Mouse (Mus musculus) frontal cortex, postnatal 14 days (tissue): ENCODE results near the gene Foxp4.

Source experiments
- DNase-seq, 2 experiments: peaks; one replicate each; pipeline ENCODE4 v3.0.0; 2022; ENCODE audit warnings: low spot score in 2 of 2

Foxp4 gene

GRCm38 (mm10) chr17:47924383-47925339 is at the start of gene Foxp4:
Foxp4 (minus strand) TSS chr17:47924645.
- peak; percentile 42 to 62 for DNase-seq

DNA sequence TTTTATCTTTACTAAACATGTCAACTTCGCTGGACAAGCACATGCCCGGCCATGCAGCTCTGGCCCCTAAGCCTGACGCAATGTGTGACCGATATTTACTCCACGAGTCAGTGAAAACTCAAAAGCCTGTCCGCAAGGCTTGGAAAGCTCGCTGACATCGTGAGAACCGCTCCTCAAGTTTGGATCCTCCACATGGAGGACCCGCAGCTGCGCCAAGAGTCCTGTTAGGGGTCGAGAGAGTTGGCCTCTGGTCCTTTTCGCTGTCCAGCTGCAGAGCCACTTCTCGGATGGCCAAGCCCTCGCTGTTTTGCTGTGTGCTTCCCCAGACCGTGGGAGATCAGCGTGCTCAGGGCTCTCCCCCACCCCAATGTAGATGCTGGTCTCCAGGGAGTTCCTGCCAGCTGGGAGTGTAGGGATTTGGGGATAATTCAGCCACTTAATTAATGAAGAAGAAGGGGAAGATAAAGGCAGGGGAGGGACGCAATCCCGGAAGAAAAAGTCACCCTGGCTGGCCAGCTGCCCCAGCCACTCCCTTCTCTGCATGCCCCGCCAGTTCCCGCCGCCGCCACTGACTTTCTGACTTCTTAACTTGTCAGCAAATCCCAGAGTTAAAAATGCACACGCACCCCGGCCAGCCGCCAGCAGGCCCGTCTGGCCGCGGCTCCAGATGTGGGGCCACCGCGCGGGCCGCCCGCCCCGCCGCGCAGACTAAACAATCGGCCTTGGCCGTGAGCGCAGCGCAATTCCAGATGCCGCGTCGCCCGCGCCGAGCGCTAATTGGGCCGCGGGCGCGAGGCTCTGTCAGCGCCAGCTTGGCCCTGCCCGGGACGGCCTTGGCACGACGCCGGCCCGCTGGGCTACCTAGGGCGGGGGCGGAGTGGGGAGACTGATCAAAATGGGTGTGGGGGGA is 49.4 kb upstream of the Foxp4 start:
- DNase-seq, result no peak

GRCm38 (mm10) chr17:47965885-47966505 is 41.5 kb upstream of the Foxp4 start:
- no peak for DNase-seq

- DNase-seq, result no peak
Measured at GRCm38 (mm10) chr17:47958046-47958790, 33.8 kb upstream of the Foxp4 start.

GRCm38 (mm10) chr17:47956486-47956885 is 32.0 kb upstream of the Foxp4 start:
- DNase-seq, result no peak

DNA sequence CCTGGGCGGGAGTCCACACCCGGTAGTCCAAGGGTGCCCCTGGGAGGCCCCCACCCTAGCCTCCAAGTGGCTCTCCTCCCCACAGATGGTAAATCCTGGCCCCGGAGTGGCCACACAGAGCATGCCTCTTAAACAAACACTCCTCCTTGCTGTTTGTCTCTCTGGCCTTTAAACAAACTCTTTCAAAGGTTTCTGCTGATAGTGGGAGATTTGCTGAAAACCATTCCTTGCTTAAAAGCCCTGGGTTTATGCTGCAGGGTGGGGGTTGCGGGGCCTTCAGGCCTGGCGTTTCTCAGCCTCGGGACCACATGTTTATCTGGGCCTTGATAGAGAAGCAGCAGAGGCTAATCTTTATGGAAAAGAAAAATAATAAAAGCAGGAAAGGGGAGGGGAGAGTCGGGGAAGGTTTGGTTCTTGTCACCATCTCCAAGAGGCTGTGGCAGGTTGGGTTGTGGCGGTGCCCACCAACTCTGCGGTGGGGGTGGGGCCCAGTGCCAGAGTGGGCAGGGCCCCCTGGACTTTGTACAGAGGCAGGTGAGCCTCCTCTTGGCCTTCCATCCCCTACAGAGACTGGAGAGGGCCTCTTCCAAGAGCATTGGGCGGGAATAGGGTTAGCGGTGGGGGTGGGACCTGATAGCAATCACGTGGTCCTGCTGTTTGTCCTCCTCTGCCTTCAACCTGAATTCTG is 30.8 kb upstream of the Foxp4 start:
- DNase-seq, result no peak

GRCm38 (mm10) chr17:47953231-47953630 is 28.8 kb upstream of the Foxp4 start:
- no peak for DNase-seq

GRCm38 (mm10) chr17:47952368-47953081 is 28.1 kb upstream of the Foxp4 start:
- DNase-seq, result peak in 1 of 2 experiments; percentile 8

GRCm38 (mm10) chr17:47951452-47951851 is 27.0 kb upstream of the Foxp4 start:
- no peak for DNase-seq

- no peak for DNase-seq
Measured at GRCm38 (mm10) chr17:47950831-47951230, 26.4 kb upstream of the Foxp4 start.

GRCm38 (mm10) chr17:47949441-47949840 is 25.0 kb upstream of the Foxp4 start:
- no peak for DNase-seq

DNA sequence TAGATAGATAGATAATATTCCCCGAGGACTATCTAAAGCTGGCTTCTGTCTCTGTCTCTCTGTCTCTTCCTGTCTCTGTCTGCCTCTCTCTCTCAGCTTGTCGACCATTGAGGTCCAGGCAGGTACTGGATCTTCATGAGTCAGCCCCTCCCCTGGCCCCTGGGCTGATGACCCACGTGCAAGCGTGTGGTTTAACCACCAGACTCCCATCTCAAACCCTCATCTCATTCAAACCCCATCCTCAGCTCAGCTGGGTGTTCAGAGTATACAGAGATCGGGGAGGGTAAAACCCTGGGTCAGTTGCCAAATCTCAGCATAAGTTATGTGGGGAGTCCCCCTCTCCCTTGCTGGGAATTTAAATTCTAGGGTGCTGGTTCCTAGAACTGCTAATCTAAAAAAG is 24.3 kb upstream of the Foxp4 start:
- DNase-seq, result no peak

DNA sequence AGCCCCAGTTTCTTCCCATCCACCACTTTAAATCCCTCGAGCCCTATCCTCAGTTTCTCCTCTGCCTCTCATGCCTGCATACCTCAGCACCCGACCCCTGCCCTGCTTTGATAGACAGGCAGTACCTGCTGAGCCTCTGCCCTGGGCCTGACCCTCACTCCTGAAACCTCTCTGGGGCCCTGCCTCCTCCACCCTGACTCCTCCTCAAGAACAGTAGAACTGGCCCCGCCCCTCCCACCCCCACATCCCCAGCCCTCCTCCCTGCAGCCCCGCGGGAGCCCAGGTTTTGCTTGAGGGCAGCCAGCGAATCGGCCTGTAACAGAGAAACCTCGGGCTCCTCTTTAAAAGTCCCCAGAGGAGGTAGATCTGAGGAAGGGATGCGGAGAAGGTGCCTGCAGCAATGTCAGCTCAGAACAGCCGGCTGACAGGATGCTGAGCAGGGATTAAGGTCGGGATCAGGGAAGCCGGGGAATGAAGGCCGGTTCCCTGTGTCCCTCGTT is 22.5 kb upstream of the Foxp4 start:
- no peak for DNase-seq

DNA sequence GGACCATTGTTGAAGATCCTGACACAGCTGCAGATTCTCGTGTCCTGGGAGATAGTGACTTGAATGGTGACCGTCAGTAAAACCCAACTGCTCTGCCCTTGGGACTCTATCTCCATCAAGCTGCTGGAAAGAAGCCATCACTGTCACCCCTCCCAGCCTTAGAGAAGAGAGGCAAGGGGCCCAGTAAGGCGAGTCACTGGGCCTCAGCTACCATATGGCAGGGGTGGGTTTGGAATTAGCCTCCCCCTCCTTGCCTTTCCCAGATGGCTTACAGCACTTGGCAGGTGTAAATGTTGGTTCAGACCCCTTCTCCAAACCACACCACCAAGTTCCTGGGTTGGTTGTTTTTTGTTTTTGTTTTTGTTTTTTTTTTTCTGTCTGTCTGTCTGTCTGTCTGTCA is 21.7 kb upstream of the Foxp4 start:
- DNase-seq, result no peak

- no peak for DNase-seq
Measured at GRCm38 (mm10) chr17:47943103-47943870, 18.8 kb upstream of the Foxp4 start.

DNA sequence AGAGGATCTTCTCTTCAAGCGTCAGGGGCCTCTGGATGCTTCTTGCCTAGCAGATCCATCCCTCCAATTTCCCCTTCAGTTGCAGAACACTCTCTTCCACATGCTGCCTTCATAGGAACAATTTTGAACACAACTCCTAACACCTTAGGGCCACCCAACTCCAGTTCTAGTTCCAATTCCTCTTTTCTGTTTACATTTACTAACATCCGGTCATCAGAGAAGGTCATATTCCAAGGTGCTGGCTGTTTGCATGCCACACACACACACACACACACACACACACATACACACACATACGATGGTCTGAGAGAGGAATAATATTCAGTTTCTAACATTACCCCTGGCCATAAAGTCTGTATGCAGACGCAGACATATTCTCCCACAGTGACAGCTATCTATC is 17.6 kb upstream of the Foxp4 start:
- no peak for DNase-seq

GRCm38 (mm10) chr17:47938839-47939238 is 14.4 kb upstream of the Foxp4 start:
- no peak for DNase-seq

GRCm38 (mm10) chr17:47937926-47938600 is 13.6 kb upstream of the Foxp4 start:
- no peak for DNase-seq
